Mouse (Mus musculus) limb, embryonic 12.5 days (tissue): ENCODE results near the gene Ick. TPM values are rescaled to one million over a fixed set of nuclear protein-coding genes. Genes with fewer than 3 reads are reported as not detected.

Source experiments
- ATAC-seq: fragments of 200-750 bp; cut with Nextera tagmentation; 2 replicates; pipeline ENCODE4 v1.8.0; 2017; ENCODE audit warnings: low read depth, moderate TSS enrichment; ENCODE audit not compliant: insufficient number of reproducible peaks, insufficient read depth, low FRiP score, low TSS enrichment
- H3K27ac ChIP-seq: fragments of 300-500 bp; sonication (generic); 2 replicates; pipeline ENCODE4 v1.5.1; 2016; ENCODE audit warnings: mild to moderate bottlenecking, moderate library complexity
- H3K27me3 ChIP-seq: fragments of 300-500 bp; sonication (generic); 2 replicates; pipeline ENCODE4 v1.6.1; 2016; ENCODE audit warnings: mild to moderate bottlenecking, moderate library complexity
- H3K36me3 ChIP-seq: fragments of 300-500 bp; sonication (generic); 2 replicates; pipeline ENCODE4 v1.6.1; 2016; ENCODE audit warnings: mild to moderate bottlenecking, moderate library complexity
- H3K4me1 ChIP-seq: fragments of 300-500 bp; sonication (generic); replicated peaks from 2 replicates; pipeline ENCODE4 v1.6.1; 2016
- H3K4me2 ChIP-seq: fragments of 300-500 bp; sonication (generic); 2 replicates; pipeline ENCODE4 v1.6.1; 2016; ENCODE audit warnings: mild to moderate bottlenecking, moderate library complexity
- H3K4me3 ChIP-seq: fragments of 300-500 bp; sonication (generic); replicated peaks from 2 replicates; pipeline ENCODE4 v1.5.1; 2016; ENCODE audit warnings: mild to moderate bottlenecking
- H3K9ac ChIP-seq: fragments of 300-500 bp; sonication (generic); replicated peaks from 2 replicates; pipeline ENCODE4 v1.6.1; 2016; ENCODE audit warnings: mild to moderate bottlenecking, moderate library complexity
- H3K9me3 ChIP-seq: fragments of 300-500 bp; sonication (generic); 2 replicates; pipeline ENCODE4 v1.6.1; 2016; ENCODE audit warnings: mild to moderate bottlenecking, moderate library complexity
- WGBS: fragments of 180-500 bp; shearing (Covaris S2); methylation state at CpG from one replicate; pipeline ENCODE4 v1.1.7; 2016; 5-methylcytosine and 5-hydroxymethylcytosine counted together
- polyA plus RNA-seq: library from polyadenylated mRNA; unstranded; fragments of >200 nt; fragmentation: Nextera tagmentation; extraction: Ambion mirVana; gene quantifications from 2 replicates; pipeline ENCODE4 v1.2.1, GENCODE M21; 2016

Gene Ick
- polyA plus RNA-seq, 1 experiment from 2014 or later: 35.1 TPM

- WGBS: under 1% methylated on average over 18 of the region's 18 CpGs
- Histone ChIP-seq H3K4me1 (peaks cover 27% of the 10 kb centered on the region), H3K4me3 (peak overlapping the region; percentile 44), H3K27me3 (peaks cover 15% of the 10 kb centered on the region; the same call in 1 of the 2 replicates), H3K9me3 (no peaks in the 10 kb centered on the region), H3K36me3 (no peaks in the 10 kb centered on the region), H3K4me2 (peak overlapping the region; percentile 67), H3K27ac (peak overlapping the region; percentile 80), H3K9ac (peak overlapping the region; percentile 48)
- ATAC-seq: peak; percentile 7; the same call in 1 of the 2 replicates
These were observed 82.7 kb downstream of the Ick start for GRCm38 (mm10) chr9:78191736-78192135.

- H3K9me3 ChIP-seq: no peaks in the 10 kb centered on the region
- 46% methylated on average over 9 of the region's 9 CpGs for WGBS
- H3K4me3 ChIP-seq: no peak overlapping the region
- peak overlapping the region; percentile 67 for H3K4me2 ChIP-seq
- H3K36me3 ChIP-seq: peaks cover 17% of the 10 kb centered on the region; the same call in 1 of the 2 replicates
- ATAC-seq: no peak
- peaks cover 15% of the 10 kb centered on the region; the same call in 1 of the 2 replicates for H3K27me3 ChIP-seq
- H3K4me1 ChIP-seq: peaks cover 27% of the 10 kb centered on the region
- no peak overlapping the region for H3K9ac ChIP-seq
- peak overlapping the region; percentile 31; the same call in 1 of the 2 replicates for H3K27ac ChIP-seq
These were observed 85.1 kb downstream of the Ick start for GRCm38 (mm10) chr9:78193902-78194597.

- no peak overlapping the region for H3K9ac ChIP-seq
- peaks cover 27% of the 10 kb centered on the region for H3K4me1 ChIP-seq
- peaks cover 10% of the 10 kb centered on the region; the same call in 1 of the 2 replicates for H3K27me3 ChIP-seq
- peaks cover 27% of the 10 kb centered on the region for H3K36me3 ChIP-seq
- ATAC-seq: no peak
- H3K9me3 ChIP-seq: no peaks in the 10 kb centered on the region
- H3K4me3 ChIP-seq: no peak overlapping the region
- 85% methylated on average over 11 of the region's 11 CpGs for WGBS
- no peak overlapping the region for H3K27ac ChIP-seq
- no peak overlapping the region for H3K4me2 ChIP-seq
These were observed 86.0 kb downstream of the Ick start for GRCm38 (mm10) chr9:78195034-78195433.

GRCm38 (mm10) chr9:78197801-78198200 is 88.8 kb downstream of the Ick start:
- Histone ChIP-seq H3K9me3 (no peaks in the 10 kb centered on the region), H3K9ac (no peak overlapping the region), H3K27ac (no peak overlapping the region), H3K36me3 (peaks cover 52% of the 10 kb centered on the region), H3K4me3 (no peak overlapping the region), H3K27me3 (no peaks in the 10 kb centered on the region), H3K4me2 (no peak overlapping the region), H3K4me1 (peaks cover 14% of the 10 kb centered on the region; the same call in 1 of the 2 replicates)
- WGBS: 97% methylated on average over 9 of the region's 9 CpGs
- no peak for ATAC-seq

GRCm38 (mm10) chr9:78204194-78204593 is 95.2 kb downstream of the Ick start:
- peaks cover 90% of the 10 kb centered on the region for H3K36me3 ChIP-seq
- no peak for ATAC-seq
- H3K4me2 ChIP-seq: no peak overlapping the region
- no peak overlapping the region for H3K9ac ChIP-seq
- no peak overlapping the region for H3K4me3 ChIP-seq
- no peak overlapping the region for H3K27ac ChIP-seq
- H3K9me3 ChIP-seq: no peaks in the 10 kb centered on the region
- no peaks in the 10 kb centered on the region for H3K27me3 ChIP-seq
- H3K4me1 ChIP-seq: no peaks in the 10 kb centered on the region
- 91% methylated on average over 6 of the region's 6 CpGs for WGBS

GRCm38 (mm10) chr9:78208956-78209355 is 100.0 kb downstream of the Ick start:
- no peaks in the 10 kb centered on the region for H3K9me3 ChIP-seq
- H3K4me3 ChIP-seq: no peak overlapping the region
- ATAC-seq: no peak
- H3K9ac ChIP-seq: no peak overlapping the region
- WGBS: 53% methylated on average over 4 of the region's 4 CpGs
- H3K36me3 ChIP-seq: peaks cover 71% of the 10 kb centered on the region
- no peak overlapping the region for H3K4me2 ChIP-seq
- no peaks in the 10 kb centered on the region for H3K4me1 ChIP-seq
- no peaks in the 10 kb centered on the region for H3K27me3 ChIP-seq
- H3K27ac ChIP-seq: no peak overlapping the region

- peaks cover 60% of the 10 kb centered on the region for H3K36me3 ChIP-seq
- H3K4me1 ChIP-seq: no peaks in the 10 kb centered on the region
- H3K4me3 ChIP-seq: no peak overlapping the region
- H3K9me3 ChIP-seq: no peaks in the 10 kb centered on the region
- ATAC-seq: no peak
- H3K4me2 ChIP-seq: no peak overlapping the region
- H3K27ac ChIP-seq: no peak overlapping the region
- H3K9ac ChIP-seq: no peak overlapping the region
- 96% methylated on average over 3 of the region's 3 CpGs for WGBS
- no peaks in the 10 kb centered on the region for H3K27me3 ChIP-seq
These were observed 101.1 kb downstream of the Ick start for GRCm38 (mm10) chr9:78210079-78210478.

- Histone ChIP-seq H3K4me2 (no peak overlapping the region), H3K4me1 (no peaks in the 10 kb centered on the region), H3K36me3 (peaks cover 52% of the 10 kb centered on the region), H3K27ac (no peak overlapping the region), H3K27me3 (no peaks in the 10 kb centered on the region), H3K9me3 (no peaks in the 10 kb centered on the region), H3K4me3 (no peak overlapping the region), H3K9ac (no peak overlapping the region)
- WGBS: 89% methylated on average over 2 of the region's 2 CpGs
- no peak for ATAC-seq
These were observed 101.8 kb downstream of the Ick start for GRCm38 (mm10) chr9:78210821-78211220.

- H3K4me1 ChIP-seq: no peaks in the 10 kb centered on the region
- no peak overlapping the region for H3K4me3 ChIP-seq
- no peak overlapping the region for H3K27ac ChIP-seq
- peaks cover 46% of the 10 kb centered on the region for H3K36me3 ChIP-seq
- H3K27me3 ChIP-seq: no peaks in the 10 kb centered on the region
- ATAC-seq: no peak
- H3K4me2 ChIP-seq: no peak overlapping the region
- no peak overlapping the region for H3K9ac ChIP-seq
- H3K9me3 ChIP-seq: no peaks in the 10 kb centered on the region
- WGBS: 91% methylated on average over 3 of the region's 3 CpGs
These were observed 102.5 kb downstream of the Ick start for GRCm38 (mm10) chr9:78211521-78211920.

- Histone ChIP-seq H3K27me3 (no peaks in the 10 kb centered on the region), H3K4me2 (no peak overlapping the region), H3K9ac (no peak overlapping the region), H3K36me3 (peaks cover 40% of the 10 kb centered on the region), H3K27ac (no peak overlapping the region), H3K4me3 (no peak overlapping the region), H3K4me1 (no peaks in the 10 kb centered on the region), H3K9me3 (no peaks in the 10 kb centered on the region)
- 82% methylated on average over 7 of the region's 7 CpGs for WGBS
- no peak for ATAC-seq
These were observed 103.5 kb downstream of the Ick start for GRCm38 (mm10) chr9:78212341-78213049.

GRCm38 (mm10) chr9:78217074-78217473 is 108.1 kb downstream of the Ick start:
- Histone ChIP-seq H3K36me3 (no peaks in the 10 kb centered on the region), H3K4me2 (no peak overlapping the region), H3K9me3 (no peaks in the 10 kb centered on the region), H3K4me3 (no peak overlapping the region), H3K4me1 (no peaks in the 10 kb centered on the region), H3K27ac (no peak overlapping the region), H3K9ac (no peak overlapping the region), H3K27me3 (no peaks in the 10 kb centered on the region)
- no peak for ATAC-seq
- 84% methylated on average over 4 of the region's 4 CpGs for WGBS
